In genomic region chr4:102635944-102636343, GRCm38 (mm10) we compare ENCODE assay signal across 18 mouse cellular contexts.
DNase-seq lines count a peak whose midpoint lies in the region; ATAC-seq and TF ChIP-seq lines count a peak whose summit lies in the region.
"Had no signal": no experiment of that assay in that cellular context is flagged by ENCODE, and none has a peak within 500 bp of the region (broad histone marks: within the 10 kb centered on the region; RNA-seq: fewer than 3 reads in every experiment).

No protein-coding gene starts in this region.

- no peaks in the 10 kb centered on the region for H3K27me3 ChIP-seq in heart, embryonic 15.5 days
- H3K27me3 ChIP-seq in liver, postnatal 0 days (ENCODE audit: insufficient read depth, low read length) = no peaks in the 10 kb centered on the region
- H3K27me3 ChIP-seq in forebrain, postnatal 0 days (ENCODE audit: insufficient read depth, low read length) = no peaks in the 10 kb centered on the region
- H3K27me3 ChIP-seq: embryonic facial prominence, embryonic 13.5 days; limb, embryonic 12.5 days had no signal

- TF ChIP-seq CTCF in liver, postnatal 0 days (IDR thresholded peaks at IDR 0.05; ENCODE audit: low read depth) = no peak
- no peak for TF ChIP-seq CTCF in forebrain, postnatal 0 days (IDR thresholded peaks at IDR 0.05; ENCODE audit: low read depth)

- H3K27ac ChIP-seq in heart, embryonic 15.5 days = peak overlapping the region; percentile 89
- H3K27ac ChIP-seq in liver, postnatal 0 days (ENCODE audit: low read depth) = peak overlapping the region; percentile 51; the same call in 1 of the 2 replicates
- H3K27ac ChIP-seq in forebrain, postnatal 0 days (ENCODE audit: low read depth, low read length) = no peak overlapping the region
- H3K27ac ChIP-seq: midbrain, embryonic 10.5 days had no signal

- no peaks in the 10 kb centered on the region for H3K36me3 ChIP-seq in heart, embryonic 15.5 days
- H3K36me3 ChIP-seq in liver, postnatal 0 days (replicated peaks; ENCODE audit: insufficient read depth, low read length) = no peaks in the 10 kb centered on the region
- H3K36me3 ChIP-seq in forebrain, postnatal 0 days (ENCODE audit: insufficient read depth) = no peaks in the 10 kb centered on the region
- H3K36me3 ChIP-seq: embryonic facial prominence, embryonic 13.5 days; limb, embryonic 12.5 days; midbrain, embryonic 10.5 days had no signal

- peak; percentile 53; the same call in 1 of the 2 replicates for ATAC-seq in heart, embryonic 15.5 days (replicated peaks; ENCODE audit: insufficient number of reproducible peaks, insufficient read depth, low FRiP score, low read depth)
- ATAC-seq in common myeloid progenitor, adult 5-6 weeks (replicated peaks; ENCODE audit: low read depth, poor library complexity, severe bottlenecking) = peak; percentile 80
- ATAC-seq in liver, postnatal 0 days = no peak
- peak; percentile 69 for ATAC-seq in megakaryocyte, adult 5-6 weeks (ENCODE audit: poor library complexity, severe bottlenecking)
- ATAC-seq in forebrain, postnatal 0 days = no peak
- ATAC-seq: forebrain, embryonic 14.5 days; intestine, postnatal 0 days had no signal

- DNase-seq in heart, postnatal 4 days = no peak
- no peak for DNase-seq in liver, postnatal 0 days
- DNase-seq in left cerebral cortex, adult 18-20 months (ENCODE audit: low spot score in 2 of 2) = no peak
- DNase-seq in forebrain, postnatal 0 days = no peak
- DNase-seq in right cerebral cortex, postnatal 25 days = no peak
- DNase-seq: adrenal gland, postnatal 36 days; cerebellum, postnatal 36 days; layer of hippocampus, postnatal 36 days; right cerebral cortex, adult 18-20 months had no signal

- H3K9ac ChIP-seq in heart, embryonic 15.5 days = no peak overlapping the region
- H3K9ac ChIP-seq in liver, postnatal 0 days (replicated peaks) = no peak overlapping the region
- no peak overlapping the region for H3K9ac ChIP-seq in forebrain, postnatal 0 days
- H3K9ac ChIP-seq: embryonic facial prominence, embryonic 13.5 days; limb, embryonic 12.5 days had no signal

- WGBS in heart, embryonic 15.5 days = 26% methylated on average over 8 of the region's 8 CpGs
- 13% methylated on average over 8 of the region's 8 CpGs for WGBS in liver, postnatal 0 days (ENCODE audit: insufficient replicate concordance)
- 86% methylated on average over 8 of the region's 8 CpGs for WGBS in forebrain, postnatal 0 days

- H3K9me3 ChIP-seq in heart, embryonic 15.5 days (replicated peaks) = no peaks in the 10 kb centered on the region
- no peaks in the 10 kb centered on the region for H3K9me3 ChIP-seq in liver, postnatal 0 days (ENCODE audit: low read length)
- no peaks in the 10 kb centered on the region for H3K9me3 ChIP-seq in forebrain, postnatal 0 days (ENCODE audit: low read length)
- H3K9me3 ChIP-seq: embryonic facial prominence, embryonic 13.5 days; limb, embryonic 12.5 days; midbrain, embryonic 10.5 days had no signal

- TF ChIP-seq EP300 in liver, postnatal 0 days (IDR thresholded peaks at IDR 0.05; ENCODE audit: low read depth) = no peak

- H3K4me1 ChIP-seq in heart, embryonic 15.5 days (replicated peaks) = peaks cover 38% of the 10 kb centered on the region
- peaks cover 25% of the 10 kb centered on the region for H3K4me1 ChIP-seq in liver, postnatal 0 days (ENCODE audit: insufficient read depth)
- H3K4me1 ChIP-seq in forebrain, postnatal 0 days (ENCODE audit: insufficient read depth) = no peaks in the 10 kb centered on the region
- H3K4me1 ChIP-seq: limb, embryonic 12.5 days had no signal

- no peak overlapping the region for H3K4me3 ChIP-seq in heart, embryonic 15.5 days
- no peak overlapping the region for H3K4me3 ChIP-seq in liver, postnatal 0 days (ENCODE audit: low read depth, low read length)
- no peak overlapping the region for H3K4me3 ChIP-seq in forebrain, postnatal 0 days (ENCODE audit: low read depth, low read length)
- H3K4me3 ChIP-seq: embryonic facial prominence, embryonic 13.5 days; gastrocnemius, adult 2 months; limb, embryonic 12.5 days; midbrain, embryonic 10.5 days had no signal

- no peak overlapping the region for H3K4me2 ChIP-seq in heart, embryonic 15.5 days
- 0 out of 2 replicates have a peak overlapping the region, but pooled peaks have one; percentile 22 for H3K4me2 ChIP-seq in liver, postnatal 0 days (ENCODE audit: low read depth, low read length)
- H3K4me2 ChIP-seq in forebrain, postnatal 0 days (ENCODE audit: low read depth) = no peak overlapping the region
- H3K4me2 ChIP-seq: embryonic facial prominence, embryonic 13.5 days; limb, embryonic 12.5 days had no signal

Comparison
In these comparisons a context has a peak if more than half of its experiments do, and no peak if none do; other contexts are left out.
1. ATAC-seq: peak in heart, embryonic 15.5 days (single experiment), common myeloid progenitor, adult 5-6 weeks (single experiment) and megakaryocyte, adult 5-6 weeks (single experiment); none in liver, postnatal 0 days (single experiment) and forebrain, postnatal 0 days (single experiment).